Mouse (Mus musculus): ENCODE measurements around the gene Smarce1.
"Not testable (repeated sequence)": the region's sequence is repeated elsewhere in the genome, so short reads cannot be mapped to it uniquely, and the experiment has no call there.

Smarce1 gene

GRCm38 (mm10) chr11:99230261-99231048, at the start of gene Smarce1:
Gene Smarce1, minus strand, starts transcription at chr11:99231017.
- DNase-seq: peak; percentile 73 to 87

GRCm38 (mm10) chr11:99279986-99280385, 49.2 kb upstream of the Smarce1 start:
- DNase-seq: peak; percentile 48 to 53

GRCm38 (mm10) chr11:99276786-99277185, 46.0 kb upstream of the Smarce1 start:
- no peak for DNase-seq

GRCm38 (mm10) chr11:99275624-99276023, 44.8 kb upstream of the Smarce1 start:
- DNase-seq: no peak

- DNase-seq: no peak
These were observed 41.9 kb upstream of the Smarce1 start for GRCm38 (mm10) chr11:99272721-99273120.

GRCm38 (mm10) chr11:99269192-99269591, 38.4 kb upstream of the Smarce1 start:
- no peak for DNase-seq

GRCm38 (mm10) chr11:99265796-99266195, 35.0 kb upstream of the Smarce1 start:
- DNase-seq: no peak

GRCm38 (mm10) chr11:99265220-99265619, 34.4 kb upstream of the Smarce1 start:
- DNase-seq: peak; percentile 66 to 71

GRCm38 (mm10) chr11:99256213-99256612, 25.4 kb upstream of the Smarce1 start:
- DNase-seq: no peak

GRCm38 (mm10) chr11:99255316-99255715, 24.5 kb upstream of the Smarce1 start:
- DNase-seq: no peak

GRCm38 (mm10) chr11:99253893-99254292, 23.1 kb upstream of the Smarce1 start:
- DNase-seq: no peak

- DNase-seq: peak; percentile 39 to 41
These were observed 21.9 kb upstream of the Smarce1 start for GRCm38 (mm10) chr11:99252671-99253070.

- no peak for DNase-seq
These were observed 19.8 kb upstream of the Smarce1 start for GRCm38 (mm10) chr11:99250666-99251065.

- DNase-seq: peak in 1 of 2 experiments; percentile 30
These were observed 19.4 kb upstream of the Smarce1 start for GRCm38 (mm10) chr11:99250241-99250640.

- DNase-seq: peak; percentile 70 to 72
These were observed 18.3 kb upstream of the Smarce1 start for GRCm38 (mm10) chr11:99249115-99249514.

GRCm38 (mm10) chr11:99247916-99248315, 17.1 kb upstream of the Smarce1 start:
- no peak for DNase-seq

GRCm38 (mm10) chr11:99244519-99244918, 13.7 kb upstream of the Smarce1 start:
- DNase-seq: not testable (repeated sequence)

GRCm38 (mm10) chr11:99243820-99244374, 13.1 kb upstream of the Smarce1 start, which contains the start of gene Krt222:
Gene Krt222, minus strand, starts transcription at chr11:99244085.
- DNase-seq: peak; percentile 78

GRCm38 (mm10) chr11:99243200-99243819, 12.5 kb upstream of the Smarce1 start:
- no peak for DNase-seq

- DNase-seq: no peak
These were observed 11.2 kb upstream of the Smarce1 start for GRCm38 (mm10) chr11:99242056-99242455.

- DNase-seq: no peak
These were observed 7.7 kb upstream of the Smarce1 start for GRCm38 (mm10) chr11:99238468-99238867.

GRCm38 (mm10) chr11:99231049-99231816, 416 bp upstream of the Smarce1 start:
- peak in 1 of 2 experiments; percentile 28 for DNase-seq

Measured in cerebellum, adult 18-20 months (tissue).